Mouse (Mus musculus) hindbrain, embryonic 14.5 days (tissue): ENCODE data around the gene Zfp13. TPM values are rescaled to one million over a fixed set of nuclear protein-coding genes. Genes with fewer than 3 reads are reported as not detected.
A peak's percentile ranks its signal among the peaks of the same experiment; 100 is the strongest.

Experiments used
- ATAC-seq: fragments of 200-750 bp; cut with Nextera tagmentation; 2 replicates; pipeline ENCODE4 v1.8.0; 2017; ENCODE audit warnings: moderate number of reproducible peaks, mild to moderate bottlenecking, moderate TSS enrichment, moderate library complexity; ENCODE audit not compliant: low FRiP score
- DNase-seq: peaks from one replicate; pipeline ENCODE4 v3.0.0-alpha.2; 2015; ENCODE audit warnings: low spot score
- H3K27ac ChIP-seq: fragments of 300-500 bp; sonication (generic); 2 replicates; pipeline ENCODE4 v1.5.1; 2014; ENCODE audit warnings: mild to moderate bottlenecking, moderate library complexity
- H3K27me3 ChIP-seq: fragments of 300-500 bp; sonication (generic); 2 replicates; pipeline ENCODE4 v1.6.1; 2014; ENCODE audit warnings: mild to moderate bottlenecking, low read length, mixed read lengths; ENCODE audit not compliant: control insufficient read depth, insufficient read depth
- H3K36me3 ChIP-seq: fragments of 300-500 bp; sonication (generic); replicated peaks from 2 replicates; pipeline ENCODE4 v1.6.1; 2014; ENCODE audit not compliant: control insufficient read depth, insufficient read depth
- H3K4me1 ChIP-seq: fragments of 300-500 bp; sonication (generic); replicated peaks from 2 replicates; pipeline ENCODE4 v1.6.1; 2014; ENCODE audit warnings: antibody characterized with exemption, low read length, mixed read lengths; ENCODE audit not compliant: control insufficient read depth, insufficient read depth
- H3K4me2 ChIP-seq: fragments of 300-500 bp; sonication (generic); replicated peaks from 2 replicates; pipeline ENCODE4 v1.6.1; 2014; ENCODE audit warnings: mild to moderate bottlenecking, moderate library complexity
- H3K4me3 ChIP-seq: fragments of 300-500 bp; sonication (generic); replicated peaks from 2 replicates; pipeline ENCODE4 v1.5.1; 2014; ENCODE audit warnings: mild to moderate bottlenecking, low read length
- H3K9ac ChIP-seq: fragments of 300-500 bp; sonication (generic); 2 replicates; pipeline ENCODE4 v1.6.1; 2014
- H3K9me3 ChIP-seq: fragments of 300-500 bp; sonication (generic); 2 replicates; pipeline ENCODE4 v1.6.1; 2016; ENCODE audit warnings: low read length; ENCODE audit not compliant: control insufficient read depth
- WGBS: fragments of 180-500 bp; shearing (Covaris S2); extraction: QIAGEN DNeasy Blood & Tissue Kit; methylation state at CpG from one replicate; pipeline ENCODE4 v1.1.7; 2014; 5-methylcytosine and 5-hydroxymethylcytosine counted together
- polyA plus RNA-seq: library from polyadenylated mRNA; unstranded; fragments of >200 nt; fragmentation: Nextera tagmentation; extraction: Ambion mirVana; gene quantifications from 2 replicates; pipeline ENCODE4 v1.2.1, GENCODE M21; 2014

Gene Zfp13
- polyA plus RNA-seq, 1 experiment from 2014 or later, result 20.3 TPM

- Histone ChIP-seq H3K9me3 (no peaks in the 10 kb centered on the region), H3K9ac (no peak overlapping the region), H3K4me3 (no peak overlapping the region), H3K4me2 (no peak overlapping the region), H3K27me3 (no peaks in the 10 kb centered on the region), H3K4me1 (peaks cover 5% of the 10 kb centered on the region; the same call in 1 of the 2 replicates), H3K27ac (no peak overlapping the region), H3K36me3 (peaks cover 39% of the 10 kb centered on the region)
- ATAC-seq, result no peak
- DNase-seq, result no peak
- 44% methylated on average over 1 of the region's 1 CpGs for WGBS
Measured at GRCm38 (mm10) chr17:23553634-23554120, 45.6 kb downstream of the Zfp13 start.

- 84% methylated on average over 8 of the region's 8 CpGs for WGBS
- ATAC-seq, result no peak
- no peaks in the 10 kb centered on the region for H3K27me3 ChIP-seq
Measured at GRCm38 (mm10) chr17:23552896-23553633, 46.2 kb downstream of the Zfp13 start.

GRCm38 (mm10) chr17:23551963-23552362, 47.3 kb downstream of the Zfp13 start:
- Histone ChIP-seq H3K27me3 (no peaks in the 10 kb centered on the region), H3K27ac (no peak overlapping the region), H3K4me1 (peaks cover 5% of the 10 kb centered on the region; the same call in 1 of the 2 replicates), H3K36me3 (peaks cover 22% of the 10 kb centered on the region), H3K9ac (no peak overlapping the region), H3K4me3 (no peak overlapping the region), H3K9me3 (no peaks in the 10 kb centered on the region), H3K4me2 (no peak overlapping the region)
- DNase-seq (no peak), ATAC-seq (no peak)
- WGBS, result 62% methylated on average over 5 of the region's 5 CpGs

More at GRCm38 (mm10) chr17:23552896-23553633, 46.2 kb downstream of the Zfp13 start:
- no peak for DNase-seq
- Histone ChIP-seq H3K9ac (no peak overlapping the region), H3K36me3 (peaks cover 33% of the 10 kb centered on the region), H3K4me2 (no peak overlapping the region), H3K9me3 (no peaks in the 10 kb centered on the region), H3K4me3 (no peak overlapping the region), H3K27ac (no peak overlapping the region), H3K4me1 (peaks cover 5% of the 10 kb centered on the region; the same call in 1 of the 2 replicates)

- no peak for ATAC-seq
- peak overlapping the region; percentile 62 for H3K9ac ChIP-seq
- H3K27ac ChIP-seq, result peak overlapping the region; percentile 77
- no peaks in the 10 kb centered on the region for H3K27me3 ChIP-seq
- no peak for DNase-seq
- peak overlapping the region; percentile 78 for H3K4me2 ChIP-seq
- H3K36me3 ChIP-seq, result peaks cover 16% of the 10 kb centered on the region
- H3K4me3 ChIP-seq, result peak overlapping the region; percentile 43
- peaks cover 5% of the 10 kb centered on the region; the same call in 1 of the 2 replicates for H3K4me1 ChIP-seq
- H3K9me3 ChIP-seq, result no peaks in the 10 kb centered on the region
Measured at GRCm38 (mm10) chr17:23551416-23551815, 47.9 kb downstream of the Zfp13 start.

GRCm38 (mm10) chr17:23550856-23551255, 48.4 kb downstream of the Zfp13 start:
- Histone ChIP-seq H3K4me3 (peak overlapping the region; percentile 43), H3K4me1 (peaks cover 5% of the 10 kb centered on the region; the same call in 1 of the 2 replicates), H3K9me3 (no peaks in the 10 kb centered on the region), H3K36me3 (peaks cover 11% of the 10 kb centered on the region; the same call in 1 of the 2 replicates), H3K27me3 (no peaks in the 10 kb centered on the region), H3K9ac (peak overlapping the region; percentile 62), H3K27ac (peak overlapping the region; percentile 77), H3K4me2 (peak overlapping the region; percentile 78)
- DNase-seq (no peak), ATAC-seq (peak; percentile 12; the same call in 1 of the 2 replicates)
- WGBS, result under 1% methylated on average over 15 of the region's 15 CpGs

- H3K9ac ChIP-seq, result peak overlapping the region; percentile 62
- ATAC-seq (peak; percentile 79), DNase-seq (peak; percentile 100)
- peak overlapping the region; percentile 43 for H3K4me3 ChIP-seq
- H3K36me3 ChIP-seq, result peaks cover 10% of the 10 kb centered on the region; the same call in 1 of the 2 replicates
- no peaks in the 10 kb centered on the region for H3K9me3 ChIP-seq
- H3K27me3 ChIP-seq, result no peaks in the 10 kb centered on the region
- H3K4me1 ChIP-seq, result peaks cover 5% of the 10 kb centered on the region; the same call in 1 of the 2 replicates
- peak overlapping the region; percentile 78 for H3K4me2 ChIP-seq
- WGBS, result under 1% methylated on average over 22 of the region's 22 CpGs
- H3K27ac ChIP-seq, result peak overlapping the region; percentile 77
Measured at GRCm38 (mm10) chr17:23550188-23550791, 49.0 kb downstream of the Zfp13 start.

- H3K36me3 ChIP-seq, result 0 out of 2 replicates have a peak, but pooled peaks cover 1% of the 10 kb centered on the region
- DNase-seq (no peak), ATAC-seq (no peak)
- WGBS, result 5% methylated on average over 9 of the region's 9 CpGs
- peak overlapping the region; percentile 43 for H3K4me3 ChIP-seq
- H3K4me2 ChIP-seq, result peak overlapping the region; percentile 78
- H3K9me3 ChIP-seq, result no peaks in the 10 kb centered on the region
- no peaks in the 10 kb centered on the region for H3K27me3 ChIP-seq
- peak overlapping the region; percentile 29 for H3K9ac ChIP-seq
- no peak overlapping the region for H3K27ac ChIP-seq
- peaks cover 5% of the 10 kb centered on the region; the same call in 1 of the 2 replicates for H3K4me1 ChIP-seq
Measured at GRCm38 (mm10) chr17:23549441-23549840, 49.8 kb downstream of the Zfp13 start.

- no peaks in the 10 kb centered on the region for H3K27me3 ChIP-seq
- peak; percentile 94 for DNase-seq
- peaks cover 5% of the 10 kb centered on the region; the same call in 1 of the 2 replicates for H3K4me1 ChIP-seq
- peak; percentile 18; the same call in 1 of the 2 replicates for ATAC-seq
- H3K9ac ChIP-seq, result peak overlapping the region; percentile 29; the same call in 1 of the 2 replicates
- H3K9me3 ChIP-seq, result no peaks in the 10 kb centered on the region
- H3K4me3 ChIP-seq, result peak overlapping the region; percentile 43
- H3K27ac ChIP-seq, result no peak overlapping the region
- WGBS, result 1% methylated on average over 15 of the region's 15 CpGs
- H3K36me3 ChIP-seq, result no peaks in the 10 kb centered on the region
- H3K4me2 ChIP-seq, result peak overlapping the region; percentile 78
Measured at GRCm38 (mm10) chr17:23548615-23549014, 50.7 kb downstream of the Zfp13 start.
